Mouse (Mus musculus) midbrain, embryonic 15.5 days (tissue): ENCODE data around the gene Il21r. TPM values are rescaled to one million over a fixed set of nuclear protein-coding genes. Genes with fewer than 3 reads are reported as not detected.

Experiments
- ATAC-seq: fragments of 200-750 bp; cut with Nextera tagmentation; replicated peaks from 2 replicates; pipeline ENCODE4 v1.8.0; 2017; ENCODE audit warnings: moderate TSS enrichment
- H3K27ac ChIP-seq: fragments of 300-500 bp; sonication (generic); 2 replicates; pipeline ENCODE4 v1.5.1; 2015; ENCODE audit warnings: mild to moderate bottlenecking, inconsistent platforms
- H3K27me3 ChIP-seq: fragments of 300-500 bp; sonication (generic); replicated peaks from 2 replicates; pipeline ENCODE4 v1.6.1; 2015; ENCODE audit warnings: inconsistent platforms
- H3K36me3 ChIP-seq: fragments of 300-500 bp; sonication (generic); replicated peaks from 2 replicates; pipeline ENCODE4 v1.6.1; 2015; ENCODE audit warnings: inconsistent platforms
- H3K4me1 ChIP-seq: fragments of 300-500 bp; sonication (generic); 2 replicates; pipeline ENCODE4 v1.6.1; 2015; ENCODE audit warnings: inconsistent platforms
- H3K4me2 ChIP-seq: fragments of 300-500 bp; sonication (generic); 2 replicates; pipeline ENCODE4 v1.6.1; 2015; ENCODE audit warnings: inconsistent platforms, mild to moderate bottlenecking, moderate library complexity
- H3K4me3 ChIP-seq: fragments of 300-500 bp; sonication (generic); 2 replicates; pipeline ENCODE4 v1.5.1; 2015; ENCODE audit warnings: mild to moderate bottlenecking, inconsistent platforms
- H3K9ac ChIP-seq: fragments of 300-500 bp; sonication (generic); 2 replicates; pipeline ENCODE4 v1.6.1; 2015; ENCODE audit warnings: mild to moderate bottlenecking, inconsistent platforms
- H3K9me3 ChIP-seq: fragments of 300-500 bp; sonication (generic); 2 replicates; pipeline ENCODE4 v1.6.1; 2016; ENCODE audit warnings: inconsistent platforms
- WGBS: fragments of 180-500 bp; shearing (Covaris S2); methylation state at CpG from one replicate; pipeline ENCODE4 v1.1.7; 2015; ENCODE audit warnings: mixed read lengths; 5-methylcytosine and 5-hydroxymethylcytosine counted together
- polyA plus RNA-seq: library from polyadenylated mRNA; unstranded; fragments of >200 nt; fragmentation: Nextera tagmentation; extraction: Ambion mirVana; gene quantifications from 2 replicates; pipeline ENCODE4 v1.2.1, GENCODE M21; 2015

The Il21r gene
- polyA plus RNA-seq, 1 experiment from 2014 or later: 0.39 TPM

DNA sequence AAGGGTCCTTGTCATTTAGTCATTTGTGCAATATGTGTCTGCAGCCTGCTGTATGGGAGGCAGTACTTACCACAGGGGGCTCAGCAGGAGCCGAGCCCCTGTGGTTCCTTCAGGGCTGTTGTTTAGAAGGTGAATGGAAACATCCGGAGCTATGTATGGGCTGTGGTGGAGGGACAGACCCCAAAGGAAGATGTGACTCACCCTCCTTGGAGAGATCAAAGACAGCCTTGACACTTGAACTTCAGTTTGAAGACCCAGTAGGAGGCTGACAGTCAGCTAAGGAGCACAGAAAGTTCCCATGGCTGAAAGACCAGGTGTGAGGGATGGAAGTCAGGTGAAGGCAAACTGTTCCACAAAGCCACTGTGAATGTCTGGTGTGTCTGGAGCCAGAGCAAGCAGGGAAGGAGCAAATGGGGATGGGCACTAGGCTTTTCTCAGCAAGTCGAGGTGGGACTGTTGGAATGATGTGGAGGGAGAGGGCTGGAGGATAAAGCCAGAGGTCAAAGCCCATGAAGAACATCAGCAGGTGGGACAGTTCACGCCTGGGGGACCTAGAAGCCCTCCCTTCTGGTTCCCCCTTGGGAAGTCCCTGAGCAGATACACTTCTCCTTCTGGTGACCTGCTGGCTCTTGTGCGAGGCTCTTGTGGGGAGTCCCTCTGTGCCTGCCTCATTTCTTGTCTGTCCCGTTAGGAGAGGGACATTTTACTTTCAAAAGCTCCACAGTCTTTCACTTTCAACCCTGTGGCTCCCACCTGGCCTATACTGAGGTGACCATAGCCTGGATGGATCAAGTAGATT, 4.4 kb downstream of the Il21r start:
- 65% methylated on average over 6 of the region's 6 CpGs for WGBS

DNA sequence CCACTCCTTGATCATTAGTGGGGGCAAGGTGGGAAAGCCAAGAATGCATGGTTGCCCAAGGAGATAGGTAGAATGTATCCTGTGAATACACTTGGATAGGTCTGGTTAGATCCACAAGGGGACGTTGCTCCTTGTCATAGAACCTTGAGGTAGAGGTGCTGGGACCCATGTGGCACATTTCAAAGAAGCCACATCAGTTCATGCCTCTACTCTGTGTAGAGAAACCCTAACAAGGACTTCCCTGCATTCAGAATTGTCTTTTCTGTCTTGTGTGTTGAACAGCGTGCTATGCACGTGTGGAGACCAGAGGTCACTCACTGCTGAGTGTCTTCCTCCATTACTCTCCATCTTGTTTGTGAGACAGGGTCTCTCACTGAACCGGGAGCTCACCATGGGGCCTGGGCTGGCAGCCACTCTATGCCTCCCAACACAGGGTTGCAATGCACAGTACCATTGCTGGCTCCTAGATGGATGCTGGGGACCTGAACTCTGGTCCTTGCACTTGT, 5.0 kb downstream of the Il21r start:
- Histone ChIP-seq H3K4me2 (no peak overlapping the region), H3K4me3 (no peak overlapping the region), H3K4me1 (no peaks in the 10 kb centered on the region), H3K36me3 (no peaks in the 10 kb centered on the region), H3K27ac (no peak overlapping the region), H3K9ac (no peak overlapping the region), H3K27me3 (no peaks in the 10 kb centered on the region), H3K9me3 (no peaks in the 10 kb centered on the region)
- 86% methylated on average over 4 of the region's 4 CpGs for WGBS
- no peak for ATAC-seq

More for the DNA sequence above, 4.4 kb downstream of the Il21r start:
- no peak overlapping the region for H3K9ac ChIP-seq
- no peak overlapping the region for H3K27ac ChIP-seq
- no peak for ATAC-seq
- no peaks in the 10 kb centered on the region for H3K9me3 ChIP-seq
- no peaks in the 10 kb centered on the region for H3K36me3 ChIP-seq
- no peaks in the 10 kb centered on the region for H3K4me1 ChIP-seq
- H3K27me3 ChIP-seq: no peaks in the 10 kb centered on the region
- H3K4me3 ChIP-seq: no peak overlapping the region
- H3K4me2 ChIP-seq: no peak overlapping the region

DNA sequence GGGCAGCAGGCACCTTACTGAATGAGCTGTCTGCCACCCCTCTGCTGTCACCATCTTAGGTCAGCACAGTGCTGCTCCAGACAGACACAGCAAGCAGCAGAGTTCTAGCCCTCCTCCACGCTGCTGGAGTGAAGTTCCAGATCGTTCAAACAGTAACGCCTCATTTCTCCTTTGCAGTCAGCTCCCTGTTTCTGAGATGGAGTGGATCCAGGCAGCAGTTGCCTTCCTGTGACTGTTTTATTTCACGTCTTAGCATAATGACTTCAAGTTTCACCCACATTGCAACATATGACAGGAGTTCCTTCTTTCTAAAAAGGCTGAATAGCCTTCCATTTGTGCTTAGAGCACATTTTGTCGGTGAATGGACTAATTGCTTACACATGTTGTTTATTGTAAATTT, 10.3 kb downstream of the Il21r start:
- Histone ChIP-seq H3K4me3 (no peak overlapping the region), H3K9ac (no peak overlapping the region), H3K4me1 (no peaks in the 10 kb centered on the region), H3K27me3 (no peaks in the 10 kb centered on the region), H3K9me3 (no peaks in the 10 kb centered on the region), H3K36me3 (no peaks in the 10 kb centered on the region), H3K27ac (no peak overlapping the region), H3K4me2 (no peak overlapping the region)
- WGBS: 89% methylated on average over 5 of the region's 5 CpGs
- ATAC-seq: no peak

DNA sequence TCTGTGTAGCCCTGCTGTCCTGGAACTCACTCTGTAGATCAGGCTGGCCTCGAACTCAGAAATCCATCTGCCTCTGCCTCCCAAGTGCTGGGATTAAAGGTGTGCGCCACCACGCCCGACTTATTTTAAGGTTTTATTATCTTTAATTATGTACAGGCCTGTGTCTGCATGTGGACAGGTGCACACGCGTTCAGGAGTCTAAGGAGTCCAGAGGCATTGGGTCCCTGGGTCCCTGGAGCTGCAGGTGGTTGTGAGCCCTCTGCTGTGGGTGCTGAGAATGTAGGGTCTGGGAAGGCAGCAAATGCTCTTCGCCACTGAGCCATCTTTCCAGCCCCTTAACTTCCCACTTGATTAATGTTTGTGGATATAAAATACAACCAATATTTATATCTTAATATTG, 12.2 kb downstream of the Il21r start:
- H3K27me3 ChIP-seq: no peaks in the 10 kb centered on the region
- H3K36me3 ChIP-seq: no peaks in the 10 kb centered on the region
- no peak overlapping the region for H3K4me2 ChIP-seq
- no peak overlapping the region for H3K27ac ChIP-seq
- no peaks in the 10 kb centered on the region for H3K9me3 ChIP-seq
- H3K9ac ChIP-seq: no peak overlapping the region
- no peaks in the 10 kb centered on the region for H3K4me1 ChIP-seq
- WGBS: 92% methylated on average over 7 of the region's 7 CpGs
- ATAC-seq: no peak
- no peak overlapping the region for H3K4me3 ChIP-seq

DNA sequence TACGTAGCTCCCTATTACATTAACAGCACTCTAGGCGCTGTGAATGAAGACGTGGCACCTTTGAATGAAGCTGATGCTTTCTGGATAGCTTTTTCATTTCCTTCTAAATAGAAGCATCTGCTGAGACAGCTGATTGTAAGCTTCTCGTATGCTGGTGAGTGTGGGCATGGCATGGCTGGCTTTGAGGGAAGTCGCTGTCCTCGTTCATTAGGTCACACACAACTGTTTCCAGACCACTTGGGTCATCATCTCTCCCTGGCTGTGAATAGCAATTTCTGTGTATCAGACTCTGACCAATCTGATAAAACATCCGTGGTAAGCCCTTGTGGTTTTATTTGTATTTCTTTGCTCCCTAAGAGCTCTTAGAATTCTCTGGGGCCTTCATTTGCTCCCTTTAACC, 14.8 kb downstream of the Il21r start:
- no peaks in the 10 kb centered on the region for H3K9me3 ChIP-seq
- H3K36me3 ChIP-seq: no peaks in the 10 kb centered on the region
- H3K4me1 ChIP-seq: no peaks in the 10 kb centered on the region
- no peak overlapping the region for H3K4me3 ChIP-seq
- no peaks in the 10 kb centered on the region for H3K27me3 ChIP-seq
- ATAC-seq: no peak
- no peak overlapping the region for H3K4me2 ChIP-seq
- WGBS: 86% methylated on average over 7 of the region's 7 CpGs
- H3K9ac ChIP-seq: no peak overlapping the region
- H3K27ac ChIP-seq: no peak overlapping the region

DNA sequence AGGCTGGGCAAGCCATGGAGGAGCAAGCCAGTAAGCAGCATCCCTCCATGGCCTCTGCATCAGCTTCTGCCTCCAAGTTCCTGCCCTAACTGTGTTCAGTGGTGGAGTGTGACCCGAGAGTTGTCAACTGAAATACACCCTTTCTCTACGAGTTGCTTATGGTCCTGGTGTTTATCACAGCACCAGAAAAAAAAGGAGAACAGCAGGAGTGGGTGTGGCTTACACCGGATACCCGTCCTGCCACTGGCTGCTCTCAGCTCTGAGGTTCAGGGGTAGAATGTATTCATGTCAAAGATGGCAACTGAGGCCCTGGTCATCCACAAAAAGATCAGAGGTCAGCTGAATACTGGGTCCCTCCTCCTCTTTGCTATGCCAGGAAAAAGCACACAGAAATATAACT, 16.8 kb downstream of the Il21r start:
- Histone ChIP-seq H3K4me1 (no peaks in the 10 kb centered on the region), H3K4me3 (no peak overlapping the region), H3K27me3 (no peaks in the 10 kb centered on the region), H3K9me3 (no peaks in the 10 kb centered on the region), H3K27ac (no peak overlapping the region), H3K9ac (no peak overlapping the region), H3K4me2 (no peak overlapping the region), H3K36me3 (no peaks in the 10 kb centered on the region)
- no peak for ATAC-seq
- WGBS: 77% methylated on average over 4 of the region's 4 CpGs

DNA sequence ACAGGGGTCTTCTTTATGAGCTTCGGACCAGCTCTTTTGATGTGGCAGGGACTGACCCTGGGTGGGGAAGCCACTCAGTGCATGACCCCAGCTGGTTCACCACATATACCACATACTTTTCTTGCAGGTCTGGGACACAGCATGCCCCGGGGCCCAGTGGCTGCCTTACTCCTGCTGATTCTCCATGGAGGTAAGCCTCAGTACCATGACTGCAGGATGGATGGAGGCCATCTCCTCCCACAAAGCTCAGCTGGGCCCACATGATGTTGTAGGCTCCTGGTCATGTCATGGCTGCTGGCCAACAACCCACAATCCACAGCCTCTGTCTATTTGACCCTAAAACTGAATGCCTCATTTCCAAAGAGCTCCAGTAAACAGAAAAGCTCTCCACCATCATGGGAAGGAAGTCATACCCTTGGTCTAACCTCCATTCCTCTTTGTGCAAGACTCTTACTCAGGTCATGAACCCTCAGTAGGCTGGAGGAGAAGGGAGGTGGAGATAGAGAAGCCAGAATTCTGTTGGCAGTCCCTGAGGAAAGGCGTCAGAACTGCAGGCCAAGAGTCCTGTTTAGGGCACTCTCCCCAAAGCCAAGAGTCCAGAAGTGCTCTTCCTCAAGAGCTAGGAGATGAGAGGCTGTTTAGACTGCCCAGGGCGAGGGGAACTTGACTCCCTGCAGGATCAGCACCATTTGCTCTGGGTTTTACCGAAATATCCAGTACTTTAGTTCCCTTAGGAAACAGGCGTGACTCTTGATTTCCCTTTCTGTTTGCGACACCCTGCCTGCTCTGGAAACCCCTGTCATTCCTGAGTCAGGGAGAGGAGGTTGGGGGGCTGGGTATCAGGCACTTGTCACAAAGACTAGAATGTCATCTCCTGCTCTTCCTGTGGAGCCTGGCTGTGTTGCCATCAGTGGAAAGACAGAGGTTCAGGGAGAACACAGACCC, 19.8 kb downstream of the Il21r start:
- no peaks in the 10 kb centered on the region for H3K9me3 ChIP-seq
- H3K36me3 ChIP-seq: no peaks in the 10 kb centered on the region
- WGBS: 84% methylated on average over 7 of the region's 7 CpGs
- no peak for ATAC-seq
- no peak overlapping the region for H3K4me3 ChIP-seq
- H3K4me1 ChIP-seq: no peaks in the 10 kb centered on the region
- no peak overlapping the region for H3K27ac ChIP-seq
- no peak overlapping the region for H3K9ac ChIP-seq
- no peaks in the 10 kb centered on the region for H3K27me3 ChIP-seq
- H3K4me2 ChIP-seq: no peak overlapping the region

DNA sequence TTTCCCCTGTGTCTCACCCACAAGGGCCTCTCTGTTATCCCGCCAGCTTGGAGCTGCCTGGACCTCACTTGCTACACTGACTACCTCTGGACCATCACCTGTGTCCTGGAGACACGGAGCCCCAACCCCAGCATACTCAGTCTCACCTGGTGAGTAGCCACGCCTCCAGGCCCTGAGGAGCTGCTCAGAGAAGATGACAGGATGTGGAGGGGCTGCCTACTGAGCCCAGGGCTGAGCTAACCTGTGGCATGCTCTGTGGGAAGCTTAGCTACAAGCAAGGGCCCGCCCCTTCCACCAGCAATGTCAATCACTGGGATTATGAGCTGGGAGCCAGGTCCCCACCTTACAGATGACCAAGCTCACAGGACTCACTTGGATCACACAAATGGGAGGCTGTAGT, 22.0 kb downstream of the Il21r start:
- H3K4me3 ChIP-seq: no peak overlapping the region
- H3K27me3 ChIP-seq: no peaks in the 10 kb centered on the region
- H3K4me1 ChIP-seq: no peaks in the 10 kb centered on the region
- H3K9ac ChIP-seq: no peak overlapping the region
- ATAC-seq: no peak
- H3K36me3 ChIP-seq: no peaks in the 10 kb centered on the region
- 72% methylated on average over 4 of the region's 4 CpGs for WGBS
- H3K4me2 ChIP-seq: no peak overlapping the region
- no peak overlapping the region for H3K27ac ChIP-seq
- no peaks in the 10 kb centered on the region for H3K9me3 ChIP-seq

DNA sequence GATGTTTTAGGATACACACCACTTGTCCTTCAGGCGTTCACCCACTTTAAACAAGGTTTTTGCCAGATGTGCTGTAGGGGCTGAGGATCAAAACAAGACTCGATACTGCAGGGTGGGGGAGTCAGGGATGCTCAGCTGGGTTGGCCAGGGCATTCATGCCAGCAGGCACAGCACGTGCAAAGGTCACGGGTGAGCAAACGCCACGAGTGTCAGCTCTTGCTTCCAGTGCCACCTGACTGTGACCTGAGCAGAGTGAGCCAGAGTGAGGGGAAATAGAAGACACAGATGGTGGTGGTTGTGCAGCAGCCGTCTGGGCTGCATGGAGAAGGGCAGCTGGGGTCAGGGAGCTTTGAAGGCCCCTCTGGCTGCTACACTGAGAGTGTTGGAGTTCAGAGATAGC, 22.6 kb downstream of the Il21r start:
- 62% methylated on average over 7 of the region's 7 CpGs for WGBS

DNA sequence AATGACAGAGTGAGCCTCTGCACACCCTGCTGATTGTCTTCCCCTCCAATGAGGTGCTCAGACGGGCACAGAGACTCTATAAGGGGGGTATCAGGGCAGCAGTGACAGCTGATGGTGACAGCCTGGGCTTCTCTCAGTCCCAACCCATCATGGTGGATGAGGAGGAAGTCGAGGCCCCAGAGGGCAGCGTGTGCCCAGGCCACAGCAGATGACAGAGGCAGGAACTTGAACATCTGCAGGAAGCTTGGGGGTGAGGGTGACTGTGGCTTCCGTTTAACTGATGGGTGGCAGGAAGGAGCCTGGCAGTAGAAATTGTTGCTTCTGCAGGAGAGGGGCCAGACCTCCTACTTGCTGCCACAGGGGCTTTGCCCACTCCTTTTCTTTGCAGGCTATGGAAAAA, 27.1 kb downstream of the Il21r start:
- Histone ChIP-seq H3K4me2 (no peak overlapping the region), H3K36me3 (no peaks in the 10 kb centered on the region), H3K27ac (no peak overlapping the region), H3K27me3 (no peaks in the 10 kb centered on the region), H3K4me3 (no peak overlapping the region), H3K9ac (no peak overlapping the region), H3K4me1 (no peaks in the 10 kb centered on the region), H3K9me3 (no peaks in the 10 kb centered on the region)
- ATAC-seq: no peak
- WGBS: 77% methylated on average over 4 of the region's 4 CpGs

More for the DNA sequence above, 22.6 kb downstream of the Il21r start:
- Histone ChIP-seq H3K4me1 (no peaks in the 10 kb centered on the region), H3K4me3 (no peak overlapping the region), H3K9me3 (no peaks in the 10 kb centered on the region), H3K27me3 (no peaks in the 10 kb centered on the region), H3K27ac (no peak overlapping the region), H3K36me3 (no peaks in the 10 kb centered on the region), H3K9ac (no peak overlapping the region), H3K4me2 (no peak overlapping the region)
- ATAC-seq: no peak

DNA sequence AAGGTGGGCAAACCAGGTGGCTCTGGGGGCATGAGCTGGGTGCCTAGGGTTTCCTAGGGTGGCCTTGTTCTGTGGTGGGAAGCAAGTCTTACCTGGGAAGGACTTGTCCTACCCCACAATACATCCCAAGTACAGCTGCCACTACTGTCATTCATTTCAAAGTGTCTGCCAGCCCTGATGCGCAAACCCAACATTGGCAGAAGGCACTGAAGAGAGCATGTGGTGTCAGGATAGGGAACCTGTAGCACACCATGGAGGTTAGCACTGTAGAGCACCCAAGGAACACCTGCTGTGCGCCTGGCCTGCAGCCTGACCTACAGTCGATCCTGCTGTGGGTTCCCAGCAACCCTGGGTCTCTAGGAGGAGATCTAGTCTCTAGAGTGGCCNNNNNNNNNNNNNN, 27.8 kb downstream of the Il21r start:
- H3K9me3 ChIP-seq: no peaks in the 10 kb centered on the region
- WGBS: 88% methylated on average over 3 of the region's 3 CpGs
- ATAC-seq: no peak
- H3K27ac ChIP-seq: no peak overlapping the region
- no peaks in the 10 kb centered on the region for H3K27me3 ChIP-seq
- no peaks in the 10 kb centered on the region for H3K36me3 ChIP-seq
- no peaks in the 10 kb centered on the region for H3K4me1 ChIP-seq
- no peak overlapping the region for H3K4me3 ChIP-seq
- no peak overlapping the region for H3K4me2 ChIP-seq
- no peak overlapping the region for H3K9ac ChIP-seq

DNA sequence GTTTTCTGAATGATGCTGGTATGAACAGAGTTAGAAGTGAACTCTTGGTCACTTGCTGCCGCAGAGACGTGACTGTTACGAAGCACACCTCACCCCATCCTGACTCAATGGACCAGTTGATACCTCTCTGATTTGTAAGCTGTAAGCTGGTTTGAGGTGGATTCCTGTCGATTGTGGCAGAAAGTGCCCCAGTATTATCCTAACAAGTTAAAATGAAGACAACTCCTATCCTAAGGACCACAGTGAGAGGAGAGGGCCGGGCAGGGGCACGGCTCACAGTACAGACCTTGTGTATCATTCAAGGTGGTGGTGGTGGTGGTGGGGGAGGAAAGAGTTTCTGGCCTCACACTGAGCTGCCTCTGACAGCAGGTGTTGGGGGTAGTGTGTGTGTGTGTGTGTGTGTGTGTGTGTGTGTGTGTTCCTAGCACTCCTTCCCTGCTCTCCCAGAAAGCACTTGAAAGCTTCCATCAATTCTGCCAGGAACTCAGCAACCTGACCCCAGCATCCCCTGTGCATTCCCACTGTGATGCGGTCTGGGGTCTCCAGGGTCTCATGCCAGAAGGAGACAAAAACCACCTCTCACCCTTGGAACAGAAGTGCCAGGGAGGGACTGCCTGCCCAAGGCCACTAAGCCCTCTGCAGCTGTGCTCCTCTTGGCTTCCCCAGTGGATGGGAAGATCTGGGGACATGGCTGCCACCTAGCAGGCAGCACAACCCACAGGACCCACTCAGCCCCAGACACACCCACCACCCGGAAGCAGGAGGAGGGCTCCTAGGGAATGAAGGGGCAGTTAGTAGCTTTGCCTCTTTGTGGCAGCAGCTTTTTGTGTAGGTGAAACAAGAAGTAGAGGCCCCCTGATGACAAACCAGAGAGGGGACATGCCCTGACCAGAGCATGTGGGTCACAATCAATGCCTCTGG, 34.3 kb downstream of the Il21r start:
- Histone ChIP-seq H3K4me1 (peaks cover 5% of the 10 kb centered on the region), H3K36me3 (peaks cover 11% of the 10 kb centered on the region), H3K4me3 (no peak overlapping the region), H3K27ac (no peak overlapping the region), H3K9ac (no peak overlapping the region), H3K9me3 (no peaks in the 10 kb centered on the region), H3K27me3 (no peaks in the 10 kb centered on the region), H3K4me2 (no peak overlapping the region)
- ATAC-seq: no peak
- WGBS: 89% methylated on average over 8 of the region's 8 CpGs
